Mouse (Mus musculus) midbrain, postnatal 0 days (tissue): ENCODE results near the gene A530032D15Rik. TPM values are rescaled to one million over a fixed set of nuclear protein-coding genes. Genes with fewer than 3 reads are reported as not detected.
"Not testable (repeated sequence)": the region's sequence is repeated elsewhere in the genome, so short reads cannot be mapped to it uniquely, and the experiment has no call there.

Source experiments
- ATAC-seq: fragments of 200-750 bp; cut with Nextera tagmentation; 2 replicates; pipeline ENCODE4 v1.8.0; 2017; ENCODE audit warnings: moderate number of reproducible peaks, mild to moderate bottlenecking, moderate TSS enrichment, moderate library complexity; ENCODE audit not compliant: low FRiP score
- DNase-seq: peaks from one replicate; pipeline ENCODE4 v3.0.0-alpha.2; 2015; ENCODE audit warnings: low spot score
- H3K27ac ChIP-seq: fragments of 300-500 bp; sonication (generic); 2 replicates; pipeline ENCODE4 v1.5.1; 2014; ENCODE audit warnings: low read depth, mild to moderate bottlenecking, low read length, mixed read lengths
- H3K27me3 ChIP-seq: fragments of 300-500 bp; sonication (generic); 2 replicates; pipeline ENCODE4 v1.6.1; 2014; ENCODE audit warnings: low read length, control low read depth, mixed read lengths; ENCODE audit not compliant: insufficient read depth
- H3K36me3 ChIP-seq: fragments of 300-500 bp; sonication (generic); 2 replicates; pipeline ENCODE4 v1.6.1; 2014; ENCODE audit warnings: low read length, control low read depth, mixed read lengths; ENCODE audit not compliant: insufficient read depth
- H3K4me1 ChIP-seq: fragments of 300-500 bp; sonication (generic); 2 replicates; pipeline ENCODE4 v1.6.1; 2014; ENCODE audit warnings: mild to moderate bottlenecking, control low read depth, antibody characterized with exemption, low read length, mixed read lengths; ENCODE audit not compliant: insufficient read depth
- H3K4me2 ChIP-seq: fragments of 300-500 bp; sonication (generic); 2 replicates; pipeline ENCODE4 v1.6.1; 2014; ENCODE audit warnings: low read depth, mild to moderate bottlenecking, low read length, mixed read lengths; ENCODE audit not compliant: poor library complexity, severe bottlenecking
- H3K4me3 ChIP-seq: fragments of 300-500 bp; sonication (generic); 2 replicates; pipeline ENCODE4 v1.5.1; 2014; ENCODE audit warnings: low read depth, mild to moderate bottlenecking, low read length, moderate library complexity
- H3K9ac ChIP-seq: fragments of 300-500 bp; sonication (generic); replicated peaks from 2 replicates; pipeline ENCODE4 v1.6.1; 2014; ENCODE audit warnings: mild to moderate bottlenecking, low read length, moderate library complexity, mixed read lengths; ENCODE audit not compliant: poor library complexity, severe bottlenecking
- H3K9me3 ChIP-seq: fragments of 300-500 bp; sonication (generic); 2 replicates; pipeline ENCODE4 v1.6.1; 2016; ENCODE audit warnings: low read length, control low read depth
- WGBS: fragments of 180-500 bp; shearing (Covaris S2); extraction: QIAGEN DNeasy Blood & Tissue Kit; methylation state at CpG from one replicate; pipeline ENCODE4 v1.1.7; 2014; 5-methylcytosine and 5-hydroxymethylcytosine counted together
- polyA plus RNA-seq: library from polyadenylated mRNA; unstranded; fragments of >200 nt; fragmentation: Nextera tagmentation; extraction: Ambion mirVana; gene quantifications from 2 replicates; pipeline ENCODE4 v1.2.1, GENCODE M21; 2015
- total RNA-seq: library from RNA; depleted of rRNA; stranded (reverse); fragments of >200 nt; gene quantifications from 2 replicates; pipeline ENCODE4 v1.2.3, GENCODE M21; 2014

Gene A530032D15Rik
- total and polyA plus RNA-seq, 2 experiments from 2014 or later, result not detected

- ATAC-seq, result not testable (repeated sequence)
- WGBS, result 50% methylated on average over 1 of the region's 1 CpGs
Measured at GRCm38 (mm10) chr1:85099864-85100263, 9.8 kb downstream of the A530032D15Rik start, which contains the start of gene Gm10553. Gene Gm10553 (plus strand): TSS chr1:85100164.

GRCm38 (mm10) chr1:85099081-85099480 is 10.6 kb downstream of the A530032D15Rik start:
- H3K9ac ChIP-seq, ATAC-seq, H3K27ac ChIP-seq, H3K27me3 ChIP-seq, DNase-seq, H3K4me2 ChIP-seq, H3K9me3 ChIP-seq, H3K4me3 ChIP-seq, H3K4me1 ChIP-seq, H3K36me3 ChIP-seq: not testable (repeated sequence)
- WGBS, result 83% methylated on average over 5 of the region's 7 CpGs

More at GRCm38 (mm10) chr1:85099864-85100263, 9.8 kb downstream of the A530032D15Rik start, which contains the start of gene Gm10553:
- not testable (repeated sequence) for H3K9me3 ChIP-seq, H3K9ac ChIP-seq, H3K36me3 ChIP-seq, H3K4me2 ChIP-seq, H3K4me1 ChIP-seq, H3K4me3 ChIP-seq, H3K27me3 ChIP-seq, H3K27ac ChIP-seq, DNase-seq

GRCm38 (mm10) chr1:85093011-85093572 is 16.6 kb downstream of the A530032D15Rik start:
- not testable (repeated sequence) for ATAC-seq, H3K27ac ChIP-seq, H3K36me3 ChIP-seq, DNase-seq, H3K9me3 ChIP-seq, H3K4me3 ChIP-seq, H3K4me1 ChIP-seq, H3K27me3 ChIP-seq, H3K9ac ChIP-seq, H3K4me2 ChIP-seq
- 81% methylated on average over 6 of the region's 7 CpGs for WGBS

GRCm38 (mm10) chr1:85092169-85092568 is 17.5 kb downstream of the A530032D15Rik start:
- not testable (repeated sequence) for H3K36me3 ChIP-seq, ATAC-seq, H3K4me2 ChIP-seq, H3K4me3 ChIP-seq, H3K9me3 ChIP-seq, H3K9ac ChIP-seq, H3K27ac ChIP-seq, H3K27me3 ChIP-seq, DNase-seq, H3K4me1 ChIP-seq
- WGBS, result 35% methylated on average over 1 of the region's 3 CpGs

GRCm38 (mm10) chr1:85086211-85086610 is 23.4 kb downstream of the A530032D15Rik start:
- 50% methylated on average over 1 of the region's 1 CpGs for WGBS
- H3K4me2 ChIP-seq, H3K9ac ChIP-seq, H3K27ac ChIP-seq, H3K27me3 ChIP-seq, H3K4me1 ChIP-seq, H3K36me3 ChIP-seq, ATAC-seq, DNase-seq, H3K4me3 ChIP-seq, H3K9me3 ChIP-seq: not testable (repeated sequence)

GRCm38 (mm10) chr1:85084803-85085202 is 24.9 kb downstream of the A530032D15Rik start:
- not testable (repeated sequence) for DNase-seq
- WGBS, result 72% methylated on average over 3 of the region's 3 CpGs

GRCm38 (mm10) chr1:85073099-85073498 is 36.6 kb downstream of the A530032D15Rik start:
- not testable (repeated sequence) for H3K4me3 ChIP-seq, H3K4me2 ChIP-seq, H3K9me3 ChIP-seq, H3K36me3 ChIP-seq, ATAC-seq, H3K27ac ChIP-seq, H3K9ac ChIP-seq, H3K4me1 ChIP-seq, H3K27me3 ChIP-seq, DNase-seq
- WGBS, result 68% methylated on average over 3 of the region's 3 CpGs

More at GRCm38 (mm10) chr1:85084803-85085202, 24.9 kb downstream of the A530032D15Rik start:
- not testable (repeated sequence) for H3K4me2 ChIP-seq, H3K9ac ChIP-seq, ATAC-seq, H3K36me3 ChIP-seq, H3K9me3 ChIP-seq, H3K4me1 ChIP-seq, H3K27me3 ChIP-seq, H3K27ac ChIP-seq, H3K4me3 ChIP-seq

- not testable (repeated sequence) for H3K4me1 ChIP-seq, ATAC-seq, H3K36me3 ChIP-seq, H3K27me3 ChIP-seq, H3K9me3 ChIP-seq, H3K9ac ChIP-seq, DNase-seq, H3K4me3 ChIP-seq, H3K4me2 ChIP-seq, H3K27ac ChIP-seq
- WGBS, result 67% methylated on average over 3 of the region's 3 CpGs
Measured at GRCm38 (mm10) chr1:85071690-85072089, 38.0 kb downstream of the A530032D15Rik start.

GRCm38 (mm10) chr1:85035801-85036200 is 73.9 kb downstream of the A530032D15Rik start:
- not testable (repeated sequence) for DNase-seq, H3K9ac ChIP-seq, H3K9me3 ChIP-seq, H3K27ac ChIP-seq, H3K27me3 ChIP-seq, ATAC-seq, H3K4me3 ChIP-seq, H3K4me2 ChIP-seq, H3K4me1 ChIP-seq, H3K36me3 ChIP-seq
- WGBS, result 71% methylated on average over 4 of the region's 6 CpGs
